Mouse (Mus musculus) lung, adult 2 months (tissue): ENCODE results near the gene Mpped2.

ENCODE experiments used
- CTCF ChIP-seq: fragments of 200-500 bp; IDR thresholded peaks from 2 replicates; pipeline ENCODE4 v1.5.1; 2011; ENCODE audit warnings: mild to moderate bottlenecking, low read length, control low read depth; ENCODE audit not compliant: insufficient read depth
- POLR2A ChIP-seq: fragments of 200-500 bp; IDR thresholded peaks from 2 replicates; pipeline ENCODE4 v1.6.1; 2011; ENCODE audit warnings: low read depth, mild to moderate bottlenecking, control low read depth, low read length, borderline replicate concordance; ENCODE audit errors: extremely low read depth

- TF ChIP-seq CTCF (no peak), POLR2A (no peak)
Observed at GRCm38 (mm10) chr2:106833212-106833611, 140.1 kb downstream of the Mpped2 start.
